Mouse (Mus musculus) kidney, adult 2 months (tissue): ENCODE results near the gene Apcs. TPM values are rescaled to one million over a fixed set of nuclear protein-coding genes. Genes with fewer than 3 reads are reported as not detected.

Experiments
- DNase-seq: peaks from one replicate; pipeline ENCODE4 v3.0.0; 2021
- H3K27ac ChIP-seq: fragments of 200-500 bp; 2 replicates; pipeline ENCODE4 v1.5.1; 2012; ENCODE audit warnings: low read depth, low read length, control low read depth, inconsistent platforms; ENCODE audit not compliant: insufficient read depth
- H3K27me3 ChIP-seq: fragments of 200-500 bp; replicated peaks from 2 replicates; pipeline ENCODE4 v1.6.1; 2012; ENCODE audit warnings: mild to moderate bottlenecking, moderate library complexity, low read length, inconsistent platforms; ENCODE audit not compliant: control insufficient read depth, insufficient read depth
- H3K36me3 ChIP-seq: fragments of 200-500 bp; 2 replicates; pipeline ENCODE4 v1.6.1; 2012; ENCODE audit warnings: mild to moderate bottlenecking, moderate library complexity, low read length, inconsistent platforms; ENCODE audit not compliant: control insufficient read depth, insufficient read depth
- H3K4me1 ChIP-seq: fragments of 200-500 bp; 2 replicates; pipeline ENCODE4 v1.6.1; 2011; ENCODE audit warnings: low read length; ENCODE audit not compliant: control insufficient read depth, insufficient read depth
- H3K4me3 ChIP-seq: fragments of 200-500 bp; 2 replicates; pipeline ENCODE4 v1.5.1; 2011; ENCODE audit warnings: mild to moderate bottlenecking, low read depth, low read length, control low read depth; ENCODE audit not compliant: insufficient read depth
- CTCF ChIP-seq: fragments of 200-500 bp; conservative IDR thresholded peaks from 2 replicates; pipeline ENCODE4 v1.5.1; 2011; ENCODE audit warnings: low read depth, mild to moderate bottlenecking, control low read depth, low read length, moderate library complexity, mixed read lengths; ENCODE audit not compliant: insufficient read depth, insufficient read length
- POLR2A ChIP-seq: fragments of 200-500 bp; IDR thresholded peaks from one replicate; pipeline ENCODE4 v1.6.1; 2011; ENCODE audit warnings: low read depth, low read length, control low read depth
- WGBS: fragments of 180-500 bp; shearing (Covaris S2); methylation state at CpG from one replicate; pipeline ENCODE4 v1.1.7; 2018; 5-methylcytosine and 5-hydroxymethylcytosine counted together
- polyA plus RNA-seq: library from polyadenylated mRNA; depleted of rRNA; stranded (reverse); fragments of >200 nt; gene quantifications from 2 replicates; pipeline ENCODE4 v1.2.3, GENCODE M21; 2012; rRNA removed

Apcs gene
- polyA plus RNA-seq, 1 experiment = not detected

- no peaks in the 10 kb centered on the region for H3K27me3 ChIP-seq
- no peak overlapping the region for H3K4me3 ChIP-seq
- H3K27ac ChIP-seq = no peak overlapping the region
- H3K36me3 ChIP-seq = no peaks in the 10 kb centered on the region
- no peak for TF ChIP-seq CTCF
- no peak for TF ChIP-seq POLR2A
- 91% methylated on average over 2 of the region's 2 CpGs for WGBS
- H3K4me1 ChIP-seq = no peaks in the 10 kb centered on the region
- DNase-seq = no peak
These were observed 46.7 kb downstream of the Apcs start for GRCm38 (mm10) chr1:172848171-172848570.

- no peak for TF ChIP-seq POLR2A
- no peak for TF ChIP-seq CTCF
- 74% methylated on average over 2 of the region's 2 CpGs for WGBS
These were observed 47.6 kb downstream of the Apcs start for GRCm38 (mm10) chr1:172847044-172847761.

More at GRCm38 (mm10) chr1:172847044-172847761, 47.6 kb downstream of the Apcs start:
- H3K27ac ChIP-seq = no peak overlapping the region
- no peak for DNase-seq
- H3K27me3 ChIP-seq = no peaks in the 10 kb centered on the region
- no peaks in the 10 kb centered on the region for H3K36me3 ChIP-seq
- no peak overlapping the region for H3K4me3 ChIP-seq
- H3K4me1 ChIP-seq = no peaks in the 10 kb centered on the region

Other genes with a start within 250 kb of the Apcs start
- 0.08 TPM in 1 of 2 replicates, not detected in the other for gene Crp, start 197.0 kb downstream of the Apcs start, polyA plus RNA-seq
- gene Olfr16, start 55.4 kb upstream of the Apcs start, polyA plus RNA-seq = not detected in 2 replicates
- not detected in 2 replicates for gene Olfr1408, start 242.3 kb upstream of the Apcs start, polyA plus RNA-seq